In the genomic region with DNA sequence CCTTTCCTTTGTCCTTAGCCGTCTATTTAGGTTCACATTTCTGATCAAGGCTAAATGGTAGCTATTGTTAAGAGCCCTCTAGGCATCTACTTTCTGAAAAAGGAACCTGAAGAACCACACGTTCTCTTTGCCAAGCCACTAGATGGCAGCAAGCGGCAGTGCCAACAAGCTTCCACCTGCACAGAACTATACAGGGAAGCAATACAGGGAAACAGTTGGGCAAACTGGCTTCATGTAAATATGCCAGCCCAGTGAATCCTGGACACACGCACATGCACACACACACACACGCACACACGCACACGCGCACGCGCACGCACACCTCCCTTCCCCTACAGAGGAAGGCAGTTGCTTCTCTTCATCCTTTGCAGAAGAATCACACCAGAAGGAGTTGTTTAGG, we compare ENCODE assay signal across 8 mouse cellular contexts. TPM values are rescaled to one million over a fixed set of nuclear protein-coding genes. Genes with fewer than 3 reads are reported as not detected.
A peak's percentile ranks its signal among the peaks of the same experiment; 100 is the strongest.
DNase-seq lines count a peak whose midpoint lies in the region; TF ChIP-seq lines count a peak whose summit lies in the region.

No protein-coding gene starts in this region.

- H3K36me3 ChIP-seq in MEL (ENCODE audit: control insufficient read depth in 1 of 2, insufficient read depth in 2 of 2, low read length in 2 of 2): no peaks in the 10 kb centered on the region

- no peaks in the 10 kb centered on the region for H3K9me3 ChIP-seq in MEL (replicated peaks; ENCODE audit: insufficient read depth, low read length)

- peak; percentile 48 to 77 (median 76) for TF ChIP-seq CTCF in MEL (IDR thresholded peaks at IDR 0.05 in 2 of 3, conservative IDR thresholded peaks at IDR 0.05 in 1 of 3; ENCODE audit: control insufficient read depth in 1 of 3, insufficient read depth in 1 of 3, low read depth in 2 of 3, low read length in 3 of 3, poor library complexity in 1 of 3, severe bottlenecking in 1 of 3)
- TF ChIP-seq CTCF in embryonic fibroblast, embryonic 13.5 days (IDR thresholded peaks at IDR 0.05; ENCODE audit: borderline replicate concordance, insufficient read depth, low read length): peak; percentile 83

- peaks cover 2% of the 10 kb centered on the region in 2 experiments; a peak in 1 of 4 replicates for H3K27me3 ChIP-seq in MEL (ENCODE audit: control insufficient read depth in 1 of 2, insufficient read depth in 2 of 2, low read length in 2 of 2)

- TF ChIP-seq EP300 in MEL (IDR thresholded peaks at IDR 0.05; ENCODE audit: low read depth in 1 of 2, low read length in 2 of 2): no peak

- no peak for TF ChIP-seq POLR2A in MEL (IDR thresholded peaks at IDR 0.05; ENCODE audit: control insufficient read depth in 1 of 2, insufficient read depth in 1 of 2, low read depth in 1 of 2, low read length in 2 of 2, poor library complexity in 1 of 2)
- TF ChIP-seq POLR2A in embryonic fibroblast, embryonic 13.5 days (IDR thresholded peaks at IDR 0.05; ENCODE audit: low read depth, low read length): no peak

- H3K4me1 ChIP-seq in MEL (ENCODE audit: control insufficient read depth in 1 of 2, insufficient read depth in 2 of 2, low read length in 2 of 2): no peaks in the 10 kb centered on the region
- H3K4me1 ChIP-seq in embryonic fibroblast, embryonic 13.5 days (ENCODE audit: control insufficient read depth, insufficient read depth, low read length): no peaks in the 10 kb centered on the region

- H3K9ac ChIP-seq in MEL (ENCODE audit: control insufficient read depth, low read depth, low read length, poor library complexity, severe bottlenecking): no peak overlapping the region

- peak; percentile 50 for DNase-seq in MEL (ENCODE audit: low read depth, low spot score)
- DNase-seq in brain, adult 2 months (ENCODE audit: low read depth, low spot score): peak; percentile 95
- DNase-seq in heart, postnatal 4 days: peak; percentile 66
- peak; percentile 72 for DNase-seq in layer of hippocampus, adult 11-12 months (ENCODE audit: low spot score)
- DNase-seq in lung, postnatal 10 days: peak; percentile 60
- DNase-seq in retina, embryonic 14.5 days (ENCODE audit: low spot score): peak; percentile 79
- no peak for DNase-seq in spleen, postnatal 14 days (ENCODE audit: low spot score in 2 of 2)

- peak; percentile 75 for TF ChIP-seq RAD21 in MEL (IDR thresholded peaks at IDR 0.05; ENCODE audit: low read depth, low read length)

- no peak overlapping the region for H3K27ac ChIP-seq in MEL (ENCODE audit: control insufficient read depth, low read depth, low read length)
- no peak overlapping the region for H3K27ac ChIP-seq in embryonic fibroblast, embryonic 13.5 days (ENCODE audit: insufficient read depth, low read length)

- H3K4me3 ChIP-seq in MEL (ENCODE audit: control insufficient read depth in 1 of 2, insufficient read depth in 1 of 2, low read depth in 2 of 2, low read length in 2 of 2): no peak overlapping the region
- no peak overlapping the region for H3K4me3 ChIP-seq in embryonic fibroblast, embryonic 13.5 days (ENCODE audit: insufficient read depth, low read length)

- no peaks in the 10 kb centered on the region for H3K79me2 ChIP-seq in MEL (ENCODE audit: control insufficient read depth, insufficient read depth, low read length, poor library complexity)

TF ChIP-seq in MEL, 35 proteins besides CTCF, POLR2A, EP300 and RAD21:
- no peak for TF ChIP-seq CHD2 (IDR thresholded peaks at IDR 0.05; ENCODE audit: low read length)
- no peak for TF ChIP-seq CHD1 (IDR thresholded peaks at IDR 0.05; ENCODE audit: low read depth, low read length)
- no peak for TF ChIP-seq SIN3A (IDR thresholded peaks at IDR 0.05; ENCODE audit: low read length)
- no peak for TF ChIP-seq GATA1 (IDR thresholded peaks at IDR 0.05; ENCODE audit: low read depth, low read length)
- TF ChIP-seq SMC3 (IDR thresholded peaks at IDR 0.05; ENCODE audit: low read depth, low read length): peak; percentile 67
- TF ChIP-seq ZC3H11A (IDR thresholded peaks at IDR 0.05; ENCODE audit: low read depth, low read length): peak; percentile 49; the same call in 1 of the 2 replicates
- TF ChIP-seq BHLHE40 (IDR thresholded peaks at IDR 0.05; ENCODE audit: borderline replicate concordance, low read depth, low read length): no peak
TF ChIP-seq in MEL: peak in this region for 2.

RNA-seq across cellular contexts. Expression of a gene that starts 7.1 kb away (rescaled TPM):
- not detected in 2 replicates for total RNA-seq in MEL (2012; rRNA removed)
- not detected for polyA plus RNA-seq in MEL (2012; ENCODE audit: insufficient read depth in 1 of 2, insufficient read length in 2 of 2, low read depth in 1 of 2, low replicate concordance in 2 of 2, missing spikeins in 1 of 2)
- not detected in 2 replicates for polyA plus RNA-seq in embryonic fibroblast, embryonic 13.5 days (2011; ENCODE audit: insufficient read length, low read depth, missing spikeins)
- total RNA-seq in heart, postnatal 4 days (2021): not detected

Comparison
In these comparisons a context has a peak if more than half of its experiments do, and no peak if none do; other contexts are left out.
1. DNase-seq: peak in MEL (single experiment), brain, adult 2 months (single experiment), heart, postnatal 4 days (single experiment), layer of hippocampus, adult 11-12 months (single experiment), lung, postnatal 10 days (single experiment) and retina, embryonic 14.5 days (single experiment); none in spleen, postnatal 14 days (0 of 2).